Mouse (Mus musculus) urinary bladder, postnatal 14 days (tissue): ENCODE results near the gene Gpr108.

ENCODE experiments used
- DNase-seq: peaks from one replicate; pipeline ENCODE4 v3.0.0; 2021; ENCODE audit warnings: low spot score

The Gpr108 gene

GRCm38 (mm10) chr17:57245311-57245929 is 2.8 kb downstream of the Gpr108 start:
- DNase-seq: no peak

- no peak for DNase-seq
Measured at GRCm38 (mm10) chr17:57243650-57244370, 4.4 kb downstream of the Gpr108 start.

GRCm38 (mm10) chr17:57237181-57237580 is 11.1 kb downstream of the Gpr108 start:
- DNase-seq: no peak

GRCm38 (mm10) chr17:57235803-57236202 is 12.4 kb downstream of the Gpr108 start:
- DNase-seq: no peak

GRCm38 (mm10) chr17:57234254-57234928 is 13.9 kb downstream of the Gpr108 start:
- no peak for DNase-seq

GRCm38 (mm10) chr17:57233038-57233437 is 15.2 kb downstream of the Gpr108 start:
- no peak for DNase-seq

- no peak for DNase-seq
Measured at GRCm38 (mm10) chr17:57232200-57232599, 16.0 kb downstream of the Gpr108 start.

- peak; percentile 57 for DNase-seq
Measured at GRCm38 (mm10) chr17:57231321-57231771, 16.9 kb downstream of the Gpr108 start.

- DNase-seq: peak; percentile 50
Measured at GRCm38 (mm10) chr17:57230728-57231125, 17.5 kb downstream of the Gpr108 start.

- DNase-seq: no peak
Measured at GRCm38 (mm10) chr17:57229851-57230727, 18.2 kb downstream of the Gpr108 start.

GRCm38 (mm10) chr17:57228873-57229272 is 19.4 kb downstream of the Gpr108 start:
- no peak for DNase-seq

- DNase-seq: no peak
Measured at GRCm38 (mm10) chr17:57228014-57228413, 20.2 kb downstream of the Gpr108 start, which contains the start of gene C3. C3 (minus strand) TSS chr17:57228136.

- DNase-seq: no peak
Measured at GRCm38 (mm10) chr17:57227468-57227867, 20.8 kb downstream of the Gpr108 start.

GRCm38 (mm10) chr17:57223313-57223712 is 24.9 kb downstream of the Gpr108 start:
- no peak for DNase-seq

GRCm38 (mm10) chr17:57221911-57222310 is 26.3 kb downstream of the Gpr108 start:
- no peak for DNase-seq

- DNase-seq: peak; percentile 48
Measured at GRCm38 (mm10) chr17:57219884-57220207, 28.4 kb downstream of the Gpr108 start.

- peak; percentile 81 for DNase-seq
Measured at GRCm38 (mm10) chr17:57219167-57219883, 28.9 kb downstream of the Gpr108 start.

GRCm38 (mm10) chr17:57218335-57218900 is 29.8 kb downstream of the Gpr108 start:
- no peak for DNase-seq

- no peak for DNase-seq
Measured at GRCm38 (mm10) chr17:57214676-57215387, 33.4 kb downstream of the Gpr108 start.

- DNase-seq: no peak
Measured at GRCm38 (mm10) chr17:57211501-57211900, 36.7 kb downstream of the Gpr108 start.
